Mouse (Mus musculus) intestine, embryonic 16.5 days (tissue): Measurements from ENCODE around the gene Lpar2. TPM values are rescaled to one million over a fixed set of nuclear protein-coding genes. Genes with fewer than 3 reads are reported as not detected.
A peak's percentile ranks its signal among the peaks of the same experiment; 100 is the strongest.

Source experiments
- ATAC-seq: fragments of 200-750 bp; cut with Nextera tagmentation; 2 replicates; pipeline ENCODE4 v1.8.0; 2017; ENCODE audit warnings: moderate TSS enrichment, moderate library complexity
- H3K27ac ChIP-seq: fragments of 300-500 bp; sonication (generic); 2 replicates; pipeline ENCODE4 v1.5.1; 2014; ENCODE audit warnings: mild to moderate bottlenecking, low read length
- H3K27me3 ChIP-seq: fragments of 300-500 bp; sonication (generic); replicated peaks from 2 replicates; pipeline ENCODE4 v1.6.1; 2014; ENCODE audit warnings: low read length, control low read depth, mixed read lengths; ENCODE audit not compliant: control insufficient read depth, insufficient read depth
- H3K36me3 ChIP-seq: fragments of 300-500 bp; sonication (generic); 2 replicates; pipeline ENCODE4 v1.6.1; 2014; ENCODE audit warnings: low read length, control low read depth; ENCODE audit not compliant: control insufficient read depth, insufficient read depth
- H3K4me1 ChIP-seq: fragments of 300-500 bp; sonication (generic); 2 replicates; pipeline ENCODE4 v1.6.1; 2014; ENCODE audit warnings: low read length, control low read depth, mixed read lengths; ENCODE audit not compliant: control insufficient read depth, insufficient read depth
- H3K4me2 ChIP-seq: fragments of 300-500 bp; sonication (generic); 2 replicates; pipeline ENCODE4 v1.6.1; 2014; ENCODE audit warnings: low read depth, low read length, control low read depth
- H3K4me3 ChIP-seq: fragments of 300-500 bp; sonication (generic); 2 replicates; pipeline ENCODE4 v1.5.1; 2014; ENCODE audit warnings: mild to moderate bottlenecking, low read length
- H3K9ac ChIP-seq: fragments of 300-500 bp; sonication (generic); 2 replicates; pipeline ENCODE4 v1.6.1; 2014; ENCODE audit warnings: low read depth, low read length
- H3K9me3 ChIP-seq: fragments of 300-500 bp; sonication (generic); 2 replicates; pipeline ENCODE4 v1.6.1; 2016; ENCODE audit warnings: low read length, control low read depth; ENCODE audit not compliant: control insufficient read depth
- WGBS: fragments of 180-500 bp; shearing (Covaris S2); extraction: QIAGEN DNeasy Blood & Tissue Kit; methylation state at CpG from one replicate; pipeline ENCODE4 v1.1.7; 2014; 5-methylcytosine and 5-hydroxymethylcytosine counted together
- polyA plus RNA-seq: library from polyadenylated mRNA; unstranded; fragments of >200 nt; fragmentation: Nextera tagmentation; extraction: Ambion mirVana; gene quantifications from 2 replicates; pipeline ENCODE4 v1.2.1, GENCODE M21; 2015

Gene Lpar2
- 0.26 and 0.32 TPM in 2 replicates for polyA plus RNA-seq

DNA sequence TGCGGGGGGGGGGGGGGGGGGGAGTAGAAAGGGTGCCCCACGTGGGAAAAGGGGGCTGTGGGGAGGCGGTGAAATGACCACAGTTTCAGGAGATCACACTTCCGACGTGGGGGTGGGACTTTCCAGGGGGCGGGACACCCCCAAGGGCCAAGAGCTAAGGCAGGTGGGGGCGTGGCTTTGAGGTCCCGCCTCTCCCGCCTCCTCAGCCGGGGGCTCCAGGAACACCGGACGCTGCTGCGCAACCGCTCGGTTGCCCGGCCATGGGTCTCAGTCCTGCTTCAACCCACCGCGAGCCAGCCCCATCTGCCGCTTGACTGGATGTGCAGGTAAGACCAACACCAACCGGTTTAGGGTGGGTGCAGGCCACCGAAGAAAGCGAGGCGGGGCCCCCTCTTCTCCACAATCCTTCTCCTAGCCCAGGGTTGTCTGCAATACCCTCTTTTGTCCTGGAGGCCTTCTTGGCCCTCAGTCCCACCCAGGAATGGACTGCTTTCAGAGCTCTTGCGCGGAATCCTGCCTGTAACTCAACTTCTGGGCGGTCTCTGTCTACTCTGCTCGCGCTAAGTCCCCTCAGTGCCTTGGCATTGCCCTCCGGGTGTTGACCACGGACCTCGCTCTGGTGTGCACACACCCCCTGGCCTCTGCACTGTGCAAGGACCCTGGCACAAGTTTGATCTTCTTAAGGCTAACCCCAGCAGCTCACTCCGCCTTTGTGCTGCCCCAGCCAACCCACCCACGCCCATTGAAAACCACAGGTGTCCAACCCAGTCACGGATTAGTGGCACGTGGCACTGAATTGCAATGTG, at the start of gene Lpar2:
TSS of gene Lpar2 (plus strand) at position 44 of the 806 bp plus-strand sequence.
- ATAC-seq = peak; percentile 87
- peak within 1 kb of the TSS; percentile 94 for H3K4me2 ChIP-seq
- no peaks in the 10 kb centered on the region for H3K27me3 ChIP-seq
- H3K4me1 ChIP-seq = peaks cover 13% of the 10 kb centered on the region
- WGBS = 1% methylated on average over 32 of the region's 35 CpGs
- no peaks in the 10 kb centered on the region for H3K36me3 ChIP-seq
- no peaks in the 10 kb centered on the region for H3K9me3 ChIP-seq
- peak within 1 kb of the TSS; percentile 66 for H3K27ac ChIP-seq
- H3K9ac ChIP-seq = peak within 1 kb of the TSS; percentile 80
- peak within 1 kb of the TSS; percentile 69 for H3K4me3 ChIP-seq

- H3K27me3 ChIP-seq = no peaks in the 10 kb centered on the region
- H3K4me1 ChIP-seq = peaks cover 3% of the 10 kb centered on the region
- WGBS = under 1% methylated on average over 41 of the region's 41 CpGs
- no peaks in the 10 kb centered on the region for H3K9me3 ChIP-seq
- peak within 1 kb of the TSS; percentile 86 for H3K4me3 ChIP-seq
- H3K36me3 ChIP-seq = no peaks in the 10 kb centered on the region
- H3K9ac ChIP-seq = peak within 1 kb of the TSS; percentile 98
- ATAC-seq = peak; percentile 99
- H3K4me2 ChIP-seq = peak within 1 kb of the TSS; percentile 74
- peak within 1 kb of the TSS; percentile 100 for H3K27ac ChIP-seq
Observed at GRCm38 (mm10) chr8:69774503-69775148, 47.6 kb upstream of the Lpar2 start, which contains the start of gene Gm20422. Gm20422 (minus strand) TSS chr8:69774886.

DNA sequence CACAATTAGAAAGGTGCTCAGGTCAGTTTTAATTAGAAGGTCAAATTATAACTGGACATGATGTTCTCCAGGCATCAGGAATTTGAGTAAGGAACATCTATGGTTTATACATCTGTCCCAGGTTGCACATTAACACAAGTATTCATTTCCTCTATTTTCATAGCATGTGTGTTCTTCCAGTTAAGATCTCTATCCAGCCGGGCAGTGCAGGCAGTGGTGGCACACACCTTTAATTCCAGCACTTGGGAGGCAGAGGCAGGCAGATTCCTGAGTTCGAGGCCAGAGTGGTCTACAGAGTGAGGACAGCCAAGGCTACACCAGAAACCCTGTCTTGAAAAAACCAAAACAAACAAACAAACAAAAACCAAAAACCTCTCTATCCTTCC, 47.1 kb upstream of the Lpar2 start:
- Histone ChIP-seq H3K4me3 (peak overlapping the region; percentile 86), H3K36me3 (no peaks in the 10 kb centered on the region), H3K9ac (no peak overlapping the region), H3K4me2 (peak overlapping the region; percentile 56), H3K4me1 (peaks cover 3% of the 10 kb centered on the region), H3K9me3 (no peaks in the 10 kb centered on the region), H3K27ac (peak overlapping the region; percentile 18; the same call in 1 of the 2 replicates), H3K27me3 (no peaks in the 10 kb centered on the region)
- WGBS = 52% methylated on average over 2 of the region's 2 CpGs
- ATAC-seq = peak; percentile 31

GRCm38 (mm10) chr8:69777111-69777510, 45.1 kb upstream of the Lpar2 start:
- H3K36me3 ChIP-seq = no peaks in the 10 kb centered on the region
- 64% methylated on average over 12 of the region's 12 CpGs for WGBS
- H3K9me3 ChIP-seq = no peaks in the 10 kb centered on the region
- no peak overlapping the region for H3K9ac ChIP-seq
- H3K4me3 ChIP-seq = no peak overlapping the region
- no peak overlapping the region for H3K27ac ChIP-seq
- ATAC-seq = no peak
- H3K27me3 ChIP-seq = no peaks in the 10 kb centered on the region
- no peak overlapping the region for H3K4me2 ChIP-seq
- peaks cover 3% of the 10 kb centered on the region; the same call in 1 of the 2 replicates for H3K4me1 ChIP-seq

DNA sequence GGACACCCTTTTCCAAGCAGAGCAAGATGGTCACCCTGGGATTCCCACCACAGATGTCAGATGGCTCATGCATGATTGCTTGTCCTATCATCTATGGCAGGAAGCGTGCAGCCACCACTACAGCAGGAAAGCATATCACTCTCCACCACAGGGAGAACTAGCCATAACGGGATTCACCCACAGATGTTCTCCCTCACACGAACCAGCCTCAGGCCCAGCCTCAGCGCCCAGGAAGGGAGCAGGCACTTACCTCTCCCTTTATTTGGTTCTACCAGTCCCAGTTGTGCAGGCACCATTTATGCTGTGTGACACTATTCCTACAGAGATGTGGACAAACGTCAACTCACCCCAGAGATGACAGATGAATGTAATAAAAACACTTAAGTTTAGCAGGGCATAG, 33.1 kb upstream of the Lpar2 start:
- 84% methylated on average over 5 of the region's 5 CpGs for WGBS
- H3K4me3 ChIP-seq = no peak overlapping the region

DNA sequence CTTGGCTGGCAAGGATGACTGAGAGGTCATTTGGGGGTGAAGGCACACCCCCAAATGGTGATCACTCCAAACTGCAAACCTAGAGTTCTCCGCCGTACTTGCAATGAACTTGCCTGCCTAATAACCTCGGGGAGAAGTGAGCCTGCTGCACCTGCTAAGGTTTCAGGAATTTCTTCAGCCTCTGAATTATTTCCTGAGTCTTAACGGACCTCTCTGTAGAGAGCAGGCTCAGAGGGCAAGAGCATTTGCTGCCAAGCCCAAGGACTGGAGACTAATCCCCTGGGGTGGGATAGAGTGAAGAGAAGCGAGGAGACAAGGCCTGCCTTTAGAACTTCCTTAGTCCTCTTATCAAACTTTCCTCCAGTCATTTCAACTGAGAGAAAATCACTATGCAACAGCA, 32.5 kb upstream of the Lpar2 start:
- ATAC-seq = no peak
- H3K4me3 ChIP-seq = peak overlapping the region; percentile 100; the same call in 1 of the 2 replicates
- no peak overlapping the region for H3K27ac ChIP-seq
- no peaks in the 10 kb centered on the region for H3K27me3 ChIP-seq
- H3K36me3 ChIP-seq = no peaks in the 10 kb centered on the region
- H3K4me1 ChIP-seq = peaks cover 19% of the 10 kb centered on the region
- H3K9ac ChIP-seq = no peak overlapping the region
- H3K4me2 ChIP-seq = no peak overlapping the region
- H3K9me3 ChIP-seq = no peaks in the 10 kb centered on the region
- 69% methylated on average over 5 of the region's 5 CpGs for WGBS

More for the DNA sequence above, 33.1 kb upstream of the Lpar2 start:
- Histone ChIP-seq H3K4me2 (no peak overlapping the region), H3K27me3 (no peaks in the 10 kb centered on the region), H3K9me3 (no peaks in the 10 kb centered on the region), H3K36me3 (no peaks in the 10 kb centered on the region), H3K27ac (no peak overlapping the region), H3K9ac (no peak overlapping the region), H3K4me1 (peaks cover 19% of the 10 kb centered on the region)
- no peak for ATAC-seq

DNA sequence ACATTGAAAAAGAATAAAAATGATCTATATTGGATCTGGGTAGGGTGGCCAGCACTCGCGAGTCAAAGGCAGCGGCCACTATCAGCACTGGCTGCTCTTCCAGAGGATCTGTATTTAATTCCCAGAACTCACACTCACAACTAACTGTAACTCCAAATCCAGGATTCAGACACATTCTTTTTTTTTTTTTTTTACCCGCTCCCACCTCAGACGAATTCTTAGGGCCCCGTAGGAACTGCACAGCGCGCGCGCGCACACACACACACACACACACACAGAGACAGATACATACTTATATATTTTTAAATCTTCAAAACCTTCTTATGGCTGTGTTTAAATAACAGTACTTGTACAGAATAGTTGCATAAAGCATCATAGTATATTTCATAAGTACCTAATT, 31.9 kb upstream of the Lpar2 start:
- no peaks in the 10 kb centered on the region for H3K9me3 ChIP-seq
- peak overlapping the region; percentile 100 for H3K4me3 ChIP-seq
- peaks cover 19% of the 10 kb centered on the region for H3K4me1 ChIP-seq
- H3K4me2 ChIP-seq = peak overlapping the region; percentile 61
- H3K27ac ChIP-seq = peak overlapping the region; percentile 90
- peak overlapping the region; percentile 94 for H3K9ac ChIP-seq
- H3K27me3 ChIP-seq = no peaks in the 10 kb centered on the region
- peak; percentile 20 for ATAC-seq
- WGBS = 24% methylated on average over 11 of the region's 11 CpGs
- no peaks in the 10 kb centered on the region for H3K36me3 ChIP-seq

DNA sequence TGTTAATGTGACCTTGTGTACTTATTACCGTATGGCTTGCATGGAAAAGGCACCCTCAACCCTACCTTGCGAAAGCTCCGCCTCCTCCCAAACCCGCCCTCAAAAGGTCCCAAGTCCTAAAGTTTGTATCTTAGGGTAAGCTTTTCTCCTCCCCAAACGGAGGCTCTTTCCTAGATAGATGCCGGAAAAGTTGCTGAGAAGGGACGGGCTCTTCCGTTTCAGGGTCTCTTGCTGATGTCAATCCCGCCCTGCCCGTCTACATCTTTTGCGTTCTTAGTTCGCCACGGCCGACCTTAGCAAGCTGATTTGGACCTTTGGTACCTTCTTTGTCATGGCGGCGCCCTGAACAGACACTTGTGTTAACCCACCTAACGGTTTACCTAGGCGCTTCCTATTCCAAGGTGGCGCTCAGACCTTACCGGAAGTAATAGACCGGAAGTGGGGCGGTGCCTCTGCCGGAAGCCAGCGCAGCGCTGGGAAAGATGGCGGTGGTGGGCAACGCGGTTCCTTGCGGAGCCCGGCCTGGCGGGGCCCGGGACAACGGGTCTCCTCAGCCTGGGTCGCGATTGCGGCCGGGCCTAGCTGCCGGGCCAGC, 31.4 kb upstream of the Lpar2 start, which contains the start of the genes Atp13a1 and Zfp866:
TSS of gene Atp13a1 (plus strand) at position 391 of the 595 bp plus-strand sequence.
TSS of gene Zfp866 (minus strand) at position 406 of the 595 bp plus-strand sequence.
- under 1% methylated on average over 38 of the region's 38 CpGs for WGBS
- Histone ChIP-seq H3K4me1 (peaks cover 19% of the 10 kb centered on the region), H3K9me3 (no peaks in the 10 kb centered on the region), H3K9ac (peak within 1 kb of the TSS; percentile 94), H3K4me2 (peak within 1 kb of the TSS; percentile 62), H3K4me3 (peak within 1 kb of the TSS; percentile 100), H3K27ac (peak within 1 kb of the TSS; percentile 90), H3K36me3 (0 out of 2 replicates have a peak, but pooled peaks cover under 1% of the 10 kb centered on the region), H3K27me3 (no peaks in the 10 kb centered on the region)
- ATAC-seq = peak; percentile 97
